In genomic region chr2:51467027-51467694, GRCm38 (mm10) we compare ENCODE assay signal across 11 mouse cellular contexts.
DNase-seq lines count a peak whose midpoint lies in the region; ATAC-seq lines count a peak whose summit lies in the region.
"Had no signal": no experiment of that assay in that cellular context is flagged by ENCODE, and none has a peak within 500 bp of the region (broad histone marks: within the 10 kb centered on the region; RNA-seq: fewer than 3 reads in every experiment).

No protein-coding gene starts in this region.

- H3K36me3 ChIP-seq in hindbrain, embryonic 14.5 days (replicated peaks; ENCODE audit: control insufficient read depth, insufficient read depth): no peaks in the 10 kb centered on the region
- no peaks in the 10 kb centered on the region for H3K36me3 ChIP-seq in hindbrain, embryonic 10.5 days
- no peaks in the 10 kb centered on the region for H3K36me3 ChIP-seq in heart, embryonic 16.5 days (ENCODE audit: control insufficient read depth, insufficient read depth)

- H3K27me3 ChIP-seq in hindbrain, embryonic 14.5 days (ENCODE audit: control insufficient read depth, insufficient read depth, low read length): no peaks in the 10 kb centered on the region
- H3K27me3 ChIP-seq in hindbrain, embryonic 10.5 days (ENCODE audit: insufficient read depth, poor library complexity, severe bottlenecking): no peaks in the 10 kb centered on the region
- no peaks in the 10 kb centered on the region for H3K27me3 ChIP-seq in heart, embryonic 16.5 days (ENCODE audit: control insufficient read depth, insufficient read depth, low read length)

- H3K9ac ChIP-seq in hindbrain, embryonic 14.5 days: no peak overlapping the region
- H3K9ac ChIP-seq in heart, embryonic 16.5 days (ENCODE audit: low read length): no peak overlapping the region

- no peak overlapping the region for H3K4me3 ChIP-seq in hindbrain, embryonic 14.5 days (replicated peaks; ENCODE audit: low read length)
- H3K4me3 ChIP-seq in hindbrain, embryonic 10.5 days: no peak overlapping the region
- H3K4me3 ChIP-seq in heart, embryonic 16.5 days (ENCODE audit: low read length): no peak overlapping the region
- H3K4me3 ChIP-seq: erythroblast, embryonic 14.5 days; heart, adult 2 months had no signal

- no peaks in the 10 kb centered on the region for H3K9me3 ChIP-seq in hindbrain, embryonic 14.5 days (ENCODE audit: control insufficient read depth, low read length)
- H3K9me3 ChIP-seq in hindbrain, embryonic 10.5 days: no peaks in the 10 kb centered on the region
- H3K9me3 ChIP-seq in heart, embryonic 16.5 days (replicated peaks; ENCODE audit: control insufficient read depth, low read length): no peaks in the 10 kb centered on the region

- 68% methylated on average over 7 of the region's 7 CpGs for WGBS in hindbrain, embryonic 14.5 days
- WGBS in hindbrain, embryonic 10.5 days: 83% methylated on average over 7 of the region's 7 CpGs
- WGBS in heart, embryonic 16.5 days: 42% methylated on average over 7 of the region's 7 CpGs

- H3K4me2 ChIP-seq in hindbrain, embryonic 14.5 days (replicated peaks): no peak overlapping the region
- no peak overlapping the region for H3K4me2 ChIP-seq in heart, embryonic 16.5 days (ENCODE audit: low read depth, low read length)

- peak overlapping the region; percentile 27 for H3K27ac ChIP-seq in hindbrain, embryonic 14.5 days
- H3K27ac ChIP-seq in hindbrain, embryonic 10.5 days: no peak overlapping the region
- H3K27ac ChIP-seq in heart, embryonic 16.5 days (ENCODE audit: low read length): peak overlapping the region; percentile 27; the same call in 1 of the 2 replicates
- H3K27ac ChIP-seq: heart, adult 2 months had no signal

- ATAC-seq in hindbrain, embryonic 14.5 days (ENCODE audit: low FRiP score): no peak; the same call in 1 of the 2 replicates
- peak; percentile 63 for ATAC-seq in heart, embryonic 16.5 days (replicated peaks; ENCODE audit: extremely low read depth, insufficient read depth, low FRiP score)

- no peak for DNase-seq in hindbrain, embryonic 14.5 days (ENCODE audit: low spot score)
- DNase-seq in hindbrain, embryonic 10.5 days (ENCODE audit: low spot score): no peak
- peak; percentile 1 for DNase-seq in 416B (ENCODE audit: low read depth)
- peak; percentile 70 for DNase-seq in adrenal gland, postnatal 10 days
- DNase-seq in spleen, postnatal 4 days (ENCODE audit: low spot score in 2 of 2): no peak
- no peak for DNase-seq in embryo, embryonic 9.5 days (ENCODE audit: extremely low spot score)
- DNase-seq in gastrocnemius, postnatal 36 days: no peak
- DNase-seq: cerebellum, postnatal 25 days had no signal

- intact Hi-C loops in gastrocnemius, postnatal 36 days (cut with DNase I): no loop called here

- H3K4me1 ChIP-seq in hindbrain, embryonic 14.5 days (replicated peaks; ENCODE audit: control insufficient read depth, insufficient read depth, low read length): peaks cover 3% of the 10 kb centered on the region; the same call in 1 of the 2 replicates
- H3K4me1 ChIP-seq in hindbrain, embryonic 10.5 days (replicated peaks): no peaks in the 10 kb centered on the region
- peaks cover 5% of the 10 kb centered on the region; the same call in 1 of the 2 replicates for H3K4me1 ChIP-seq in heart, embryonic 16.5 days (ENCODE audit: control insufficient read depth, insufficient read depth, low read length)

Comparison
In these comparisons a context has a peak if more than half of its experiments do, and no peak if none do; other contexts are left out.
1. DNase-seq: peak in 416B (single experiment) and adrenal gland, postnatal 10 days (single experiment); none in hindbrain, embryonic 14.5 days (single experiment), hindbrain, embryonic 10.5 days (single experiment), spleen, postnatal 4 days (0 of 2), embryo, embryonic 9.5 days (single experiment) and gastrocnemius, postnatal 36 days (0 of 2).